Comparison of ENCODE assay signal across 15 mouse cellular contexts in the genomic region with DNA sequence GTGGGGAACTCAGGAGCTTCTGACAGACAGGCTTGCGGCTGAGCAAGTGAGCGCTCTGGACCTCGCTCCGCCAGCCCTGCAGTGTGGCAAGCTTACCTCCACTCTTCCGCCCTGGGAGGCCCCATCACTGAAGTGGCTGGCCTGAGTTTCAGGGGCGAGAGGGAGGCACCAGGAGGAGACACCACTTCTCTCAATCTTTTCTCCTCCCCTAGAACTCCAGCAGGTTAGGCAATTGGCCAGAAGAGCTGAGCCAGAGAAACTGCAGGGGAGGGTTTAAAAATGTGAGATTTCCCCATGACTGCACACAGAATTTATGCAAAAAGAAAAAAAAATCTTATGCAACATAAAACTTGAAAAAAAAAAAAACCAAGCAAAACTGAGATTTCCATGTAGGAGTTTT. TPM values are rescaled to one million over a fixed set of nuclear protein-coding genes. Genes with fewer than 3 reads are reported as not detected.
A peak's percentile ranks its signal among the peaks of the same experiment; 100 is the strongest.
DNase-seq lines count a peak whose midpoint lies in the region; ATAC-seq and TF ChIP-seq lines count a peak whose summit lies in the region.
"Had no signal": no experiment of that assay in that cellular context is flagged by ENCODE, and none has a peak within 500 bp of the region (broad histone marks: within the 10 kb centered on the region; RNA-seq: fewer than 3 reads in every experiment).

No protein-coding gene starts in this region.

- peaks cover 97% of the 10 kb centered on the region for H3K36me3 ChIP-seq in embryonic facial prominence, embryonic 14.5 days (ENCODE audit: control insufficient read depth, insufficient read depth, low read length)
- peaks cover 99% of the 10 kb centered on the region for H3K36me3 ChIP-seq in embryonic facial prominence, embryonic 10.5 days (replicated peaks)
- peaks cover 99% of the 10 kb centered on the region for H3K36me3 ChIP-seq in liver, embryonic 13.5 days
- peaks cover 85% of the 10 kb centered on the region for H3K36me3 ChIP-seq in liver, embryonic 11.5 days (ENCODE audit: control insufficient read depth, insufficient read depth, low read length)
- peaks cover 9% of the 10 kb centered on the region; the same call in 1 of the 2 replicates for H3K36me3 ChIP-seq in forebrain, embryonic 11.5 days (ENCODE audit: control insufficient read depth, insufficient read depth, low read length)

- no peak overlapping the region for H3K27ac ChIP-seq in embryonic facial prominence, embryonic 14.5 days (replicated peaks; ENCODE audit: low read depth, low read length)
- no peak overlapping the region for H3K27ac ChIP-seq in embryonic facial prominence, embryonic 10.5 days (replicated peaks)
- H3K27ac ChIP-seq in liver, embryonic 13.5 days = 0 out of 2 replicates have a peak overlapping the region, but pooled peaks have one; percentile 97
- no peak overlapping the region for H3K27ac ChIP-seq in liver, embryonic 11.5 days (ENCODE audit: low read depth, low read length)
- H3K27ac ChIP-seq in left cerebral cortex, adult 2 months = peak overlapping the region; percentile 65
- H3K27ac ChIP-seq in forebrain, embryonic 11.5 days (ENCODE audit: low read depth, low read length) = no peak overlapping the region
- H3K27ac ChIP-seq: embryonic facial prominence, embryonic 12.5 days; heart, adult 2 months; hindbrain, embryonic 14.5 days had no signal

- H3K9ac ChIP-seq in embryonic facial prominence, embryonic 14.5 days (ENCODE audit: low read depth, low read length) = no peak overlapping the region
- H3K9ac ChIP-seq in liver, embryonic 13.5 days = no peak overlapping the region
- no peak overlapping the region for H3K9ac ChIP-seq in liver, embryonic 11.5 days (ENCODE audit: low read depth, low read length)
- no peak overlapping the region for H3K9ac ChIP-seq in forebrain, embryonic 11.5 days (ENCODE audit: low read length)
- H3K9ac ChIP-seq: embryonic facial prominence, embryonic 12.5 days; forebrain, postnatal 0 days; hindbrain, embryonic 14.5 days had no signal

- TF ChIP-seq CTCF in left cerebral cortex, adult 2 months (IDR thresholded peaks at IDR 0.05) = no peak

- intact Hi-C loops in left cerebral cortex, adult 2 months (cut with DNase I) = no loop called here

- no peaks in the 10 kb centered on the region for H3K27me3 ChIP-seq in embryonic facial prominence, embryonic 14.5 days (replicated peaks; ENCODE audit: control insufficient read depth, insufficient read depth, low read length)
- H3K27me3 ChIP-seq in embryonic facial prominence, embryonic 10.5 days (replicated peaks; ENCODE audit: low read depth, poor library complexity, severe bottlenecking) = no peaks in the 10 kb centered on the region
- no peaks in the 10 kb centered on the region for H3K27me3 ChIP-seq in liver, embryonic 13.5 days
- no peaks in the 10 kb centered on the region for H3K27me3 ChIP-seq in liver, embryonic 11.5 days (replicated peaks; ENCODE audit: control insufficient read depth, insufficient read depth, low read length)
- H3K27me3 ChIP-seq in forebrain, embryonic 11.5 days (ENCODE audit: control insufficient read depth, insufficient read depth, low read length) = no peaks in the 10 kb centered on the region
- H3K27me3 ChIP-seq: embryonic facial prominence, embryonic 12.5 days had no signal

- no peaks in the 10 kb centered on the region for H3K4me1 ChIP-seq in embryonic facial prominence, embryonic 14.5 days (ENCODE audit: control insufficient read depth, insufficient read depth, low read length)
- no peaks in the 10 kb centered on the region for H3K4me1 ChIP-seq in embryonic facial prominence, embryonic 10.5 days
- H3K4me1 ChIP-seq in liver, embryonic 13.5 days (replicated peaks) = peaks cover 52% of the 10 kb centered on the region
- H3K4me1 ChIP-seq in liver, embryonic 11.5 days (replicated peaks; ENCODE audit: control insufficient read depth, insufficient read depth, low read length) = peaks cover 13% of the 10 kb centered on the region
- H3K4me1 ChIP-seq in forebrain, embryonic 11.5 days (replicated peaks; ENCODE audit: control insufficient read depth, insufficient read depth, low read length) = no peaks in the 10 kb centered on the region
- H3K4me1 ChIP-seq: embryonic facial prominence, embryonic 12.5 days had no signal

- DNase-seq in embryonic facial prominence, embryonic 14.5 days (ENCODE audit: low spot score) = peak; percentile 6
- DNase-seq in embryonic facial prominence, embryonic 10.5 days (ENCODE audit: low spot score) = no peak
- DNase-seq in liver, embryonic 13.5 days = no peak
- DNase-seq in liver, embryonic 11.5 days (ENCODE audit: low spot score) = no peak
- DNase-seq in brain, adult 2 months (ENCODE audit: low read depth, low spot score) = peak; percentile 80
- DNase-seq in left cerebral cortex, adult 2 months (ENCODE audit: extremely low spot score in 1 of 2, low spot score in 2 of 2) = peak in 1 of 2 experiments; percentile 40
- no peak for DNase-seq in forebrain, embryonic 11.5 days (ENCODE audit: low spot score)
- no peak for DNase-seq in neural tube, embryonic 10.5 days (ENCODE audit: extremely low spot score, low spot score)
- DNase-seq: forebrain, postnatal 0 days; layer of hippocampus, adult 9-11 months had no signal

- ATAC-seq in embryonic facial prominence, embryonic 14.5 days (ENCODE audit: low read depth) = no peak
- no peak for ATAC-seq in liver, embryonic 13.5 days (ENCODE audit: low read depth)
- ATAC-seq in liver, embryonic 11.5 days (replicated peaks; ENCODE audit: low FRiP score) = no peak
- ATAC-seq in forebrain, embryonic 11.5 days (replicated peaks; ENCODE audit: low FRiP score) = no peak
- ATAC-seq: forebrain, postnatal 0 days had no signal

- H3K4me3 ChIP-seq in embryonic facial prominence, embryonic 14.5 days (ENCODE audit: low read depth, low read length) = no peak overlapping the region
- no peak overlapping the region for H3K4me3 ChIP-seq in embryonic facial prominence, embryonic 10.5 days
- no peak overlapping the region for H3K4me3 ChIP-seq in liver, embryonic 13.5 days (replicated peaks)
- no peak overlapping the region for H3K4me3 ChIP-seq in liver, embryonic 11.5 days (ENCODE audit: low read depth, low read length)
- H3K4me3 ChIP-seq in left cerebral cortex, adult 2 months = no peak overlapping the region
- no peak overlapping the region for H3K4me3 ChIP-seq in forebrain, embryonic 11.5 days (ENCODE audit: low read depth, low read length)
- H3K4me3 ChIP-seq: embryonic facial prominence, embryonic 12.5 days; heart, adult 2 months had no signal

- H3K9me3 ChIP-seq in embryonic facial prominence, embryonic 14.5 days (ENCODE audit: control insufficient read depth, low read length) = no peaks in the 10 kb centered on the region
- no peaks in the 10 kb centered on the region for H3K9me3 ChIP-seq in embryonic facial prominence, embryonic 10.5 days
- no peaks in the 10 kb centered on the region for H3K9me3 ChIP-seq in liver, embryonic 13.5 days (replicated peaks)
- H3K9me3 ChIP-seq in liver, embryonic 11.5 days (ENCODE audit: control insufficient read depth, low read length) = no peaks in the 10 kb centered on the region
- no peaks in the 10 kb centered on the region for H3K9me3 ChIP-seq in forebrain, embryonic 11.5 days (ENCODE audit: control insufficient read depth, low read length)
- H3K9me3 ChIP-seq: embryonic facial prominence, embryonic 12.5 days had no signal

- no peak overlapping the region for H3K4me2 ChIP-seq in embryonic facial prominence, embryonic 14.5 days (ENCODE audit: low read depth, low read length)
- no peak overlapping the region for H3K4me2 ChIP-seq in liver, embryonic 13.5 days
- no peak overlapping the region for H3K4me2 ChIP-seq in liver, embryonic 11.5 days
- H3K4me2 ChIP-seq in forebrain, embryonic 11.5 days (ENCODE audit: low read depth, low read length, severe bottlenecking) = no peak overlapping the region
- H3K4me2 ChIP-seq: embryonic facial prominence, embryonic 12.5 days; hindbrain, embryonic 14.5 days had no signal

- WGBS in embryonic facial prominence, embryonic 14.5 days = 84% methylated on average over 6 of the region's 6 CpGs
- 96% methylated on average over 6 of the region's 6 CpGs for WGBS in embryonic facial prominence, embryonic 10.5 days
- WGBS in liver, embryonic 13.5 days (ENCODE audit: insufficient replicate concordance) = 93% methylated on average over 6 of the region's 6 CpGs
- WGBS in liver, embryonic 11.5 days = 86% methylated on average over 6 of the region's 6 CpGs
- WGBS in forebrain, embryonic 11.5 days = 86% methylated on average over 6 of the region's 6 CpGs

RNA-seq across cellular contexts. Expression of gene Gm49354, which starts 19.0 kb away (rescaled TPM):
- polyA plus RNA-seq in embryonic facial prominence, embryonic 14.5 days (2014; fragmentation: Nextera tagmentation; extraction: Ambion mirVana) = not detected in 2 replicates
- polyA plus RNA-seq in embryonic facial prominence, embryonic 10.5 days (2016; fragmentation: Nextera tagmentation; extraction: Ambion mirVana) = not detected in 2 replicates
- not detected in 2 replicates for polyA plus RNA-seq in liver, embryonic 13.5 days (2015; fragmentation: Nextera tagmentation; extraction: Ambion mirVana)
- not detected in 2 replicates for polyA plus RNA-seq in liver, embryonic 11.5 days (2014; fragmentation: Nextera tagmentation; extraction: Ambion mirVana)
- total RNA-seq in left cerebral cortex, adult 2 months (2021) = not detected
- polyA plus RNA-seq in forebrain, embryonic 11.5 days (2014; fragmentation: Nextera tagmentation; extraction: Ambion mirVana) = not detected in 2 replicates
- total RNA-seq: forebrain, postnatal 0 days; heart, adult 2 months had no signal
- polyA plus RNA-seq: embryonic facial prominence, embryonic 12.5 days; forebrain, postnatal 0 days; heart, adult 2 months; hindbrain, embryonic 14.5 days; liver, embryonic 16.5 days; urinary bladder, adult 2 months had no signal

RNA-seq across cellular contexts. Expression of gene Tut7, which starts 21.9 kb away (rescaled TPM):
- 41.6 and 43.5 TPM in 2 replicates for polyA plus RNA-seq in embryonic facial prominence, embryonic 14.5 days (2014; fragmentation: Nextera tagmentation; extraction: Ambion mirVana)
- polyA plus RNA-seq in embryonic facial prominence, embryonic 10.5 days (2016; fragmentation: Nextera tagmentation; extraction: Ambion mirVana) = 40.7 and 41.3 TPM in 2 replicates
- polyA plus RNA-seq in liver, embryonic 13.5 days (2015; fragmentation: Nextera tagmentation; extraction: Ambion mirVana) = 54.4 and 61.8 TPM in 2 replicates
- 68.2 and 69.5 TPM in 2 replicates for polyA plus RNA-seq in liver, embryonic 11.5 days (2014; fragmentation: Nextera tagmentation; extraction: Ambion mirVana)
- 10 to 100 TPM; 61.1 to 66.0 TPM for total RNA-seq in left cerebral cortex, adult 2 months (2021)
- polyA plus RNA-seq in forebrain, embryonic 11.5 days (2014; fragmentation: Nextera tagmentation; extraction: Ambion mirVana) = 46.4 and 55.5 TPM in 2 replicates

RNA-seq across cellular contexts. Expression of gene Isca1, which starts 31.4 kb away (rescaled TPM):
- 140 and 147 TPM in 2 replicates for polyA plus RNA-seq in embryonic facial prominence, embryonic 14.5 days (2014; fragmentation: Nextera tagmentation; extraction: Ambion mirVana)
- 86.9 and 92.1 TPM in 2 replicates for polyA plus RNA-seq in embryonic facial prominence, embryonic 10.5 days (2016; fragmentation: Nextera tagmentation; extraction: Ambion mirVana)
- polyA plus RNA-seq in liver, embryonic 13.5 days (2015; fragmentation: Nextera tagmentation; extraction: Ambion mirVana) = 218 and 244 TPM in 2 replicates
- polyA plus RNA-seq in liver, embryonic 11.5 days (2014; fragmentation: Nextera tagmentation; extraction: Ambion mirVana) = 173 and 181 TPM in 2 replicates
- 100 to 1,000 TPM; 151 to 157 TPM for total RNA-seq in left cerebral cortex, adult 2 months (2021)
- polyA plus RNA-seq in forebrain, embryonic 11.5 days (2014; fragmentation: Nextera tagmentation; extraction: Ambion mirVana) = 113 and 116 TPM in 2 replicates

RNA-seq across cellular contexts. Expression of gene 1700014D04Rik, which starts 54.4 kb away (rescaled TPM):
- polyA plus RNA-seq in embryonic facial prominence, embryonic 14.5 days (2014; fragmentation: Nextera tagmentation; extraction: Ambion mirVana) = not detected in 2 replicates
- polyA plus RNA-seq in embryonic facial prominence, embryonic 10.5 days (2016; fragmentation: Nextera tagmentation; extraction: Ambion mirVana) = 0.11 and 0.21 TPM in 2 replicates
- polyA plus RNA-seq in liver, embryonic 13.5 days (2015; fragmentation: Nextera tagmentation; extraction: Ambion mirVana) = not detected in 2 replicates
- polyA plus RNA-seq in liver, embryonic 11.5 days (2014; fragmentation: Nextera tagmentation; extraction: Ambion mirVana) = not detected in 2 replicates
- 1 to 10 TPM; 1.8 to 2.5 TPM for total RNA-seq in left cerebral cortex, adult 2 months (2021)
- 0.16 TPM in 1 of 2 replicates, not detected in the other for polyA plus RNA-seq in forebrain, embryonic 11.5 days (2014; fragmentation: Nextera tagmentation; extraction: Ambion mirVana)
- total RNA-seq: heart, adult 2 months had no signal
- polyA plus RNA-seq: heart, adult 2 months; liver, embryonic 16.5 days; urinary bladder, adult 2 months had no signal

Comparison
In these comparisons a context has a peak if more than half of its experiments do, and no peak if none do; other contexts are left out.
1. DNase-seq: peak in embryonic facial prominence, embryonic 14.5 days (single experiment) and brain, adult 2 months (single experiment); none in embryonic facial prominence, embryonic 10.5 days (single experiment), liver, embryonic 13.5 days (single experiment), liver, embryonic 11.5 days (single experiment), forebrain, embryonic 11.5 days (single experiment) and neural tube, embryonic 10.5 days (single experiment).
2. H3K27ac ChIP-seq: peak in liver, embryonic 13.5 days (single experiment) and left cerebral cortex, adult 2 months (single experiment); none in embryonic facial prominence, embryonic 14.5 days (single experiment), embryonic facial prominence, embryonic 10.5 days (single experiment), liver, embryonic 11.5 days (single experiment) and forebrain, embryonic 11.5 days (single experiment).